Mouse (Mus musculus) lung, embryonic 15.5 days (tissue): ENCODE data around the gene Hsd17b7. TPM values are rescaled to one million over a fixed set of nuclear protein-coding genes. Genes with fewer than 3 reads are reported as not detected.

Source experiments
- ATAC-seq: fragments of 200-750 bp; cut with Nextera tagmentation; 2 replicates; pipeline ENCODE4 v1.8.0; 2017; ENCODE audit warnings: moderate number of reproducible peaks, borderline replicate concordance; ENCODE audit not compliant: low FRiP score, low TSS enrichment; ENCODE audit errors: extremely low read depth
- H3K27ac ChIP-seq: fragments of 300-500 bp; sonication (generic); 2 replicates; pipeline ENCODE4 v1.5.1; 2015; ENCODE audit warnings: moderate library complexity, mild to moderate bottlenecking, inconsistent platforms
- H3K27me3 ChIP-seq: fragments of 300-500 bp; sonication (generic); 2 replicates; pipeline ENCODE4 v1.6.1; 2015; ENCODE audit warnings: inconsistent platforms
- H3K36me3 ChIP-seq: fragments of 300-500 bp; sonication (generic); 2 replicates; pipeline ENCODE4 v1.6.1; 2015; ENCODE audit warnings: inconsistent platforms
- H3K4me1 ChIP-seq: fragments of 300-500 bp; sonication (generic); 2 replicates; pipeline ENCODE4 v1.6.1; 2015; ENCODE audit warnings: inconsistent platforms
- H3K4me2 ChIP-seq: fragments of 300-500 bp; sonication (generic); 2 replicates; pipeline ENCODE4 v1.6.1; 2015; ENCODE audit warnings: inconsistent platforms, mild to moderate bottlenecking, moderate library complexity
- H3K4me3 ChIP-seq: fragments of 300-500 bp; sonication (generic); 2 replicates; pipeline ENCODE4 v1.5.1; 2015; ENCODE audit warnings: mild to moderate bottlenecking, inconsistent platforms
- H3K9ac ChIP-seq: fragments of 300-500 bp; sonication (generic); 2 replicates; pipeline ENCODE4 v1.6.1; 2015; ENCODE audit warnings: inconsistent platforms
- H3K9me3 ChIP-seq: fragments of 300-500 bp; sonication (generic); 2 replicates; pipeline ENCODE4 v1.6.1; 2016; ENCODE audit warnings: inconsistent platforms
- WGBS: fragments of 180-500 bp; shearing (Covaris S2); methylation state at CpG from one replicate; pipeline ENCODE4 v1.1.7; 2015; 5-methylcytosine and 5-hydroxymethylcytosine counted together
- polyA plus RNA-seq: library from polyadenylated mRNA; unstranded; fragments of >200 nt; fragmentation: Nextera tagmentation; extraction: Ambion mirVana; gene quantifications from 2 replicates; pipeline ENCODE4 v1.2.1, GENCODE M21; 2015

Gene Hsd17b7
- polyA plus RNA-seq, 1 experiment from 2014 or later: 10.8 TPM

- Histone ChIP-seq H3K4me3 (peak overlapping the region; percentile 28), H3K4me1 (no peaks in the 10 kb centered on the region), H3K4me2 (peak overlapping the region; percentile 46), H3K27ac (no peak overlapping the region), H3K9ac (no peak overlapping the region), H3K9me3 (no peaks in the 10 kb centered on the region), H3K36me3 (no peaks in the 10 kb centered on the region), H3K27me3 (no peaks in the 10 kb centered on the region)
- WGBS: 40% methylated on average over 16 of the region's 16 CpGs
- peak; percentile 35; the same call in 1 of the 2 replicates for ATAC-seq
Observed at GRCm38 (mm10) chr1:169934005-169934725, 34.9 kb downstream of the Hsd17b7 start.

DNA sequence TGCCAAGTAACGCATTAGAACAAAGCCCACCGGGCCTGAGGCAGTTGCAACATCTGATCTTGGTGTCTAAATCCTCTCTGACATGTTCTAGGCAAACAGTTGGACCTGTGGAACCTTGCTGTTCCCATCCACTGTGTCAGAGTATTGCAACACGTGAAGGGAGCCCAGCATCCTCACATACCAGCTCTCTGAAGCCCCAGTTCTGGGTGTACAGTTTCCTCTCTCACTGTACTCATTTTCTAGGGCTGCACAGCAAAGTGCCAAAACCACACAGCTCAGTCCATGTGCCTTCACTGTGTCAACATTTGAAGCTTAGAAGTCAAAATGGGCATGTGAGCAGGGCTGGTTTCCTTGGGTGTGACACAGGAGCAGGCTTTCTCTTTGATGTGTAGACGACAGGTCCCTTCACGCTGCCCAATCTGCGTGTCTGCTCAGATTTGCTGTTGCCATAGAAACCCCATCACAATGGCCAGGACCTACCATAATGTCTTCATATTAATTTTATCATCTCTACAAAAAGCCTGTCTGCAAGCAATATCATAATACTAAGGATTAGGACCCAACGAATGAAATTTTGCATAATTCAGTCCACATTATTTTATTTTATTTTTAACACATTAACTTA, 36.8 kb downstream of the Hsd17b7 start:
- no peak overlapping the region for H3K4me2 ChIP-seq
- H3K27me3 ChIP-seq: no peaks in the 10 kb centered on the region
- H3K36me3 ChIP-seq: no peaks in the 10 kb centered on the region
- no peak for ATAC-seq
- no peak overlapping the region for H3K27ac ChIP-seq
- H3K9ac ChIP-seq: no peak overlapping the region
- H3K9me3 ChIP-seq: no peaks in the 10 kb centered on the region
- peaks cover 7% of the 10 kb centered on the region; the same call in 1 of the 2 replicates for H3K4me1 ChIP-seq
- WGBS: 61% methylated on average over 7 of the region's 7 CpGs
- H3K4me3 ChIP-seq: no peak overlapping the region

GRCm38 (mm10) chr1:169931698-169932097, 37.3 kb downstream of the Hsd17b7 start:
- Histone ChIP-seq H3K27ac (no peak overlapping the region), H3K4me1 (peaks cover 7% of the 10 kb centered on the region; the same call in 1 of the 2 replicates), H3K9me3 (no peaks in the 10 kb centered on the region), H3K36me3 (no peaks in the 10 kb centered on the region), H3K27me3 (no peaks in the 10 kb centered on the region), H3K4me2 (no peak overlapping the region), H3K9ac (no peak overlapping the region), H3K4me3 (no peak overlapping the region)
- 74% methylated on average over 7 of the region's 7 CpGs for WGBS
- no peak for ATAC-seq

- H3K4me3 ChIP-seq: no peak within 1 kb of the TSS
- peak; percentile 65; the same call in 1 of the 2 replicates for ATAC-seq
- H3K4me1 ChIP-seq: peaks cover 7% of the 10 kb centered on the region; the same call in 1 of the 2 replicates
- no peaks in the 10 kb centered on the region for H3K9me3 ChIP-seq
- no peaks in the 10 kb centered on the region for H3K27me3 ChIP-seq
- 0 out of 2 replicates have a peak within 1 kb of the TSS, but pooled peaks have one; percentile 19 for H3K27ac ChIP-seq
- 17% methylated on average over 12 of the region's 12 CpGs for WGBS
- H3K4me2 ChIP-seq: peak within 1 kb of the TSS; percentile 40
- no peak within 1 kb of the TSS for H3K9ac ChIP-seq
- no peaks in the 10 kb centered on the region for H3K36me3 ChIP-seq
Observed at GRCm38 (mm10) chr1:169928454-169928971, 40.5 kb downstream of the Hsd17b7 start, which contains the start of gene Ccdc190. Gene Ccdc190, plus strand, starts transcription at chr1:169928648.

- peak overlapping the region; percentile 40 for H3K4me2 ChIP-seq
- H3K9ac ChIP-seq: no peak overlapping the region
- H3K27ac ChIP-seq: 0 out of 2 replicates have a peak overlapping the region, but pooled peaks have one; percentile 19
- 62% methylated on average over 8 of the region's 8 CpGs for WGBS
- H3K36me3 ChIP-seq: no peaks in the 10 kb centered on the region
- peaks cover 7% of the 10 kb centered on the region; the same call in 1 of the 2 replicates for H3K4me1 ChIP-seq
- ATAC-seq: no peak
- H3K27me3 ChIP-seq: no peaks in the 10 kb centered on the region
- H3K9me3 ChIP-seq: no peaks in the 10 kb centered on the region
- no peak overlapping the region for H3K4me3 ChIP-seq
Observed at GRCm38 (mm10) chr1:169927753-169928369, 41.2 kb downstream of the Hsd17b7 start.

- Histone ChIP-seq H3K4me1 (peaks cover 8% of the 10 kb centered on the region; the same call in 1 of the 2 replicates), H3K9me3 (no peaks in the 10 kb centered on the region), H3K27ac (no peak overlapping the region), H3K4me3 (no peak overlapping the region), H3K36me3 (no peaks in the 10 kb centered on the region), H3K4me2 (no peak overlapping the region), H3K27me3 (peaks cover 4% of the 10 kb centered on the region; the same call in 1 of the 2 replicates), H3K9ac (no peak overlapping the region)
- ATAC-seq: no peak
- 68% methylated on average over 2 of the region's 2 CpGs for WGBS
Observed at GRCm38 (mm10) chr1:169924567-169924966, 44.5 kb downstream of the Hsd17b7 start.

GRCm38 (mm10) chr1:169921710-169922211, 47.3 kb downstream of the Hsd17b7 start:
- Histone ChIP-seq H3K9me3 (no peaks in the 10 kb centered on the region), H3K27ac (no peak overlapping the region), H3K36me3 (no peaks in the 10 kb centered on the region), H3K9ac (no peak overlapping the region), H3K4me2 (peak overlapping the region; percentile 16; the same call in 1 of the 2 replicates), H3K27me3 (peaks cover 4% of the 10 kb centered on the region; the same call in 1 of the 2 replicates), H3K4me1 (peaks cover 17% of the 10 kb centered on the region), H3K4me3 (no peak overlapping the region)
- 25% methylated on average over 8 of the region's 8 CpGs for WGBS
- no peak for ATAC-seq

DNA sequence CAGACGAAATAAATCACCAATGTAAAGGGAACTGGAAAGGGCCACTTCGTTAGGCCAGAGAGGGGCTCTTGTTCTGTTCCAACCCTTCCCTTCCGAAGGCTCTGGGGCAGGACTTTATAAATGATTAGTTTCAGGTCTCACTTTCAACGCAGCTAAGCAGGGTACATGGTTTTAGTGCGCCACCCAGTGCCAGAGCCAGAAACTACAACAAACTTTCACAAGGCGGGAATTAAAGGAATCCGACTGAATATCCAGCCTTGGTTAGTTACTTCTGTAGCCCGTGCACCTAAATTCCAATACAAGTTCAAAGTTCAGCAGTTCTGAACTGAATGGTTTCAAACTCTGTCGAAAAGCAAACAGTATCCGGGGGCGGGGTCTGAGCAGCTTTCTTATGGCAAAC, 49.8 kb downstream of the Hsd17b7 start:
- 3% methylated on average over 11 of the region's 11 CpGs for WGBS
- Histone ChIP-seq H3K27ac (no peak overlapping the region), H3K9me3 (no peaks in the 10 kb centered on the region), H3K9ac (no peak overlapping the region), H3K4me2 (peak overlapping the region; percentile 31), H3K4me1 (peaks cover 25% of the 10 kb centered on the region), H3K36me3 (no peaks in the 10 kb centered on the region), H3K27me3 (peaks cover 4% of the 10 kb centered on the region; the same call in 1 of the 2 replicates), H3K4me3 (no peak overlapping the region)
- peak; percentile 17; the same call in 1 of the 2 replicates for ATAC-seq

DNA sequence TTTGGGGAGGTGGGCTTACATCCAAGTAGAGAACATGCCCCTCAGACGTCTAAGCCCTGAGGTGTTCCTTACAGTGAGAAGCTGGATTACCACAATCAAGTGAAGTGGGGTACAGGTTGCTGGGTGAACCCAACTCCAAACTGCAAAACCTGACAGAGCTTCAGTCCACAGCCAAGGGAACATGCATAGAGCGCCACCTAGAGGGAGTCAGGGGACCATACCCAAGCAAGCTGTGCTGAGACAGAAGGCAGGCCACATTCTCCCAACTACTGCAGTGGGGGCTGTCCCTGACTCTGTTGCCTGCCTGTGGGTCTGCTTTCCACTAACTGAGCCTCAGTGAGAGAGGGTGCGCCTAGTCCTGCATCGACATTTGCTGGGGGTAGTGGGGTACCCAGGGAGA, 51.0 kb downstream of the Hsd17b7 start:
- peak overlapping the region; percentile 49 for H3K27ac ChIP-seq
- H3K9me3 ChIP-seq: no peaks in the 10 kb centered on the region
- peak; percentile 24 for ATAC-seq
- H3K27me3 ChIP-seq: peaks cover 4% of the 10 kb centered on the region; the same call in 1 of the 2 replicates
- H3K4me1 ChIP-seq: peaks cover 25% of the 10 kb centered on the region
- H3K9ac ChIP-seq: no peak overlapping the region
- no peaks in the 10 kb centered on the region for H3K36me3 ChIP-seq
- H3K4me2 ChIP-seq: no peak overlapping the region
- 29% methylated on average over 4 of the region's 4 CpGs for WGBS
- no peak overlapping the region for H3K4me3 ChIP-seq

GRCm38 (mm10) chr1:169917115-169917796, 51.8 kb downstream of the Hsd17b7 start:
- Histone ChIP-seq H3K9ac (no peak overlapping the region), H3K36me3 (no peaks in the 10 kb centered on the region), H3K9me3 (no peaks in the 10 kb centered on the region), H3K4me2 (no peak overlapping the region), H3K27me3 (peaks cover 4% of the 10 kb centered on the region; the same call in 1 of the 2 replicates), H3K4me1 (peaks cover 25% of the 10 kb centered on the region), H3K27ac (peak overlapping the region; percentile 49), H3K4me3 (no peak overlapping the region)
- peak; percentile 13; the same call in 1 of the 2 replicates for ATAC-seq
- WGBS: 42% methylated on average over 9 of the region's 9 CpGs

DNA sequence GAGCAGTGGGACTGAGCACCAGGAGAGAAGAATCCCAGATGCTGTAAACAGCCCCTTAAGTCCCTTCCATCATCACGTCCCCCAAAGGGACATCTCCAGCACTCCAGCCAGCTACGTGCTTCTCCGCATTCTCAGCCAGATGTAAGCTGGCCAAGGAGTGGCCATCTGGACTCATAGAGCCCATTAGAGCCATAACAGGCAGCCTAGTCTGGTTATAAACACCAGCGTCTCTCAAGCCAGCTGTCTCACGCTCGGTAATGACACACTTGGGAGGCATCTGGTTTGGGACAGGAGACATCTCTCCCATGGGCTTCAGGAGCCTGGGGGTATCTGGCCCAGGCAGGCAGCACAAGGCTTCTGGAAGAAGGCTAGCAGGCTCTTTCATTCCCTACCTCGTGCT, 52.4 kb downstream of the Hsd17b7 start:
- 18% methylated on average over 7 of the region's 7 CpGs for WGBS
- Histone ChIP-seq H3K4me1 (peaks cover 25% of the 10 kb centered on the region), H3K36me3 (no peaks in the 10 kb centered on the region), H3K9ac (no peak overlapping the region), H3K4me2 (no peak overlapping the region), H3K9me3 (no peaks in the 10 kb centered on the region), H3K4me3 (no peak overlapping the region), H3K27ac (peak overlapping the region; percentile 49), H3K27me3 (peaks cover 4% of the 10 kb centered on the region; the same call in 1 of the 2 replicates)
- ATAC-seq: peak; percentile 83
